Mouse (Mus musculus): ENCODE measurements around the gene B230217C12Rik. TPM values are rescaled to one million over a fixed set of nuclear protein-coding genes. Genes with fewer than 3 reads are reported as not detected.

Gene B230217C12Rik
- polyA plus RNA-seq (2016; fragmentation: Nextera tagmentation; extraction: Ambion mirVana), result 12.6 and 14.3 TPM in 2 replicates

DNA sequence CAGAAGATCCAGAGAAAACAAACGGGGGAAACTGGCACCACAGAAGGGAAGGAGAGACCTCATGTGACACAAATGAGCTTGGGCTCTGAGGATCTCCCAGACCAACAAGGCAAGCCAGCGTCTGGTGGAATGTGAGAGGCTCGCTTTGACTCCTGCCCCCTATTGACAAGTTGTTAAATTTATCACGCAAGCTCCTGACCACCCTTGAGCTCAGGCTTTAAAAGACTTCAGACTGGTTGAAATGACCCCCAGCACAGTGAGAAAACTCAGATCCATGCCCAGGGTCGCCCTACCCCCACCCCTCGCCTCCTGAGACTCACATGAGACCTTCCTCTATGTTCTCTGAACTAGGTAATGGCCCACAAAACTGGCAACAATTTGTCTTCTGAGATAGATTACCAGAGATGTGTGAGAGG is at the start of gene B230217C12Rik:
Gene B230217C12Rik (plus strand): TSS at position 242 of the 416 bp plus-strand sequence.
- WGBS, result 2% methylated on average over 6 of the region's 6 CpGs
- Histone ChIP-seq H3K27me3 (ENCODE audit: low read depth, poor library complexity, severe bottlenecking) (no peaks in the 10 kb centered on the region), H3K4me1 (peaks cover 26% of the 10 kb centered on the region), H3K36me3 (peaks cover 29% of the 10 kb centered on the region), H3K4me3 (peak within 1 kb of the TSS; percentile 70), H3K9me3 (replicated peaks) (no peaks in the 10 kb centered on the region), H3K27ac (replicated peaks) (peak within 1 kb of the TSS; percentile 93)
- peak; percentile 52 for DNase-seq (ENCODE audit: low spot score)

DNA sequence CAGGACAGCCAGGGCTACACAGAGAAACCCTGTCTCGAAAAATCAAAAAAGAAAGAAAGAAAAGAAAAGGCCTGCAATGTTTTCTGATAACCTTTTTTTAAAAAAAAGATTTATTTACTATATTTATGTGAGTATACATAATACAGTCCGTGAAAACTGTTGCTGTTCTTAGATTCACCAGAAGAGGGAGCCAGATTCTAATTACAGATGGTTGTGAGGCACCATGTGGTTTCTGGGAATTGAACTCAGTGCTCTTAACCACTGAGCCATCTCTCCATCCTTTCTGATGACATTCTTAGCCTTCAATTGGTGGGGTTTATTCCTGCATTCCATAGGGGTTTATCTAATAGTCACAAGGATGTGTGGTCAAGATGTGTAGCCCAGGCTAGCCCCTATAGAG is 47.4 kb upstream of the B230217C12Rik start:
- H3K4me3 ChIP-seq, result no peak overlapping the region
- DNase-seq (ENCODE audit: low spot score), result no peak
- WGBS, result 5% methylated on average over 2 of the region's 2 CpGs

DNA sequence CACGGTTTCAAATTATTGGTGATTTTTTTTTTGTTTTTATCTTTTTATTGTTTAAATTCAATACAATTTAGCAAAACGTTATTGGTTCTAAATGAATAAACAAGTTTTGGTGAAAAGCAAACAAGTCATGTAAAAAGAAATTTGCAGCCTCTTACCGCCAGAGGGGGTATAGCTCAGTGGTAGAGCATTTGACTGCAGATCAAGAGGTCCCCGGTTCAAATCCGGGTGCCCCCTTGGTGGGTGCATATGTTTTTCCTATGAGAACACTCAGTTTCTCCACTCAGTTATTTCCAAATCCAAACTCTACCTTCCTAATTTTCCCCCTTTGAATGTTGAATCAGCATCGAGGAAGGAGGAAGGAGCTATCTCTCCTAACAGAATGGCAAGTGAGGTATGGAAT is 43.7 kb upstream of the B230217C12Rik start:
- no peak overlapping the region for H3K4me3 ChIP-seq
- WGBS, result 5% methylated on average over 6 of the region's 6 CpGs
- DNase-seq (ENCODE audit: low spot score), result peak; percentile 57
- H3K9me3 ChIP-seq (replicated peaks), result no peaks in the 10 kb centered on the region
- H3K36me3 ChIP-seq, result no peaks in the 10 kb centered on the region
- H3K27ac ChIP-seq (replicated peaks), result no peak overlapping the region
- H3K4me1 ChIP-seq, result peaks cover 28% of the 10 kb centered on the region
- H3K27me3 ChIP-seq (ENCODE audit: low read depth, poor library complexity, severe bottlenecking), result 0 out of 2 replicates have a peak, but pooled peaks cover 6% of the 10 kb centered on the region

More for the DNA sequence above, 47.4 kb upstream of the B230217C12Rik start:
- Histone ChIP-seq H3K4me1 (peaks cover 5% of the 10 kb centered on the region), H3K27me3 (ENCODE audit: low read depth, poor library complexity, severe bottlenecking) (0 out of 2 replicates have a peak, but pooled peaks cover 4% of the 10 kb centered on the region), H3K9me3 (replicated peaks) (no peaks in the 10 kb centered on the region), H3K36me3 (no peaks in the 10 kb centered on the region), H3K27ac (replicated peaks) (no peak overlapping the region)

DNA sequence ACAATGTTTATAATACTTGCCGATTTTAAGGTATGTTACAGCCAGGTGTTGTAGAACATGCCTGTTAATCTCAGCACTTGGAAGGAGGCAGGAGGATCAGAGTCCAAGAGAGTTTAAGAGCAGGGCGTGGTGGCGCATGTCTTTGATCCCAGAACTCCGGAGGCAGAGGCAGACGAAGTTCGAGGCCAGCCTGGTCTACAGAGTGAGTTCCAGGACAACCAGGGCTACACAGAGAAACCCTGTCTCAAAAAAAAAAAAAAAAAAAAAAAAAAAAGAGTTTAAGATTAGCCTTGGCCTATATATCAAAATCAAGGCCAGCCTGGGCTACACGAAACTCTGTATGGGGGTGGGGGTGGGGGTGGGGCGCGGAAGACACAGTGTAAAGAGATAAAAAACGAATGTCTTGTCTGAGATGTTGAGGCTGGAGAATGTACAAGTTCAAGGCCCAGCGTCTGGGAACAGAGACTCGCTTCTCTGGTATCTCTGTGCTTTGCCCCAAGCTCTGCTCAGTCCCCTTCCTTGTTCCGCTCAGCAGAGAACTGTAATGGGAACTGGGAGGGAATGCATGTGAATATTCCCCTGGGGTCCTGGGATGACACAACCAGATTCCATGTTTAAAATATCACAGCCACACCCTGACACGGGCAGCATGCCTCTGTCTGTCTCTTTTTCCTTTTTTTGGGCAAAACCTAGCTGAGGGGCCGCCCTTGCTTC is 43.1 kb upstream of the B230217C12Rik start:
- H3K27ac ChIP-seq (replicated peaks), result no peak overlapping the region
- H3K27me3 ChIP-seq (ENCODE audit: low read depth, poor library complexity, severe bottlenecking), result 0 out of 2 replicates have a peak, but pooled peaks cover 6% of the 10 kb centered on the region
- DNase-seq (ENCODE audit: low spot score), result no peak
- H3K4me1 ChIP-seq, result peaks cover 34% of the 10 kb centered on the region
- peak overlapping the region; percentile 95; the same call in 1 of the 2 replicates for H3K4me3 ChIP-seq
- H3K36me3 ChIP-seq, result no peaks in the 10 kb centered on the region
- WGBS, result 64% methylated on average over 15 of the region's 15 CpGs
- H3K9me3 ChIP-seq (replicated peaks), result no peaks in the 10 kb centered on the region

DNA sequence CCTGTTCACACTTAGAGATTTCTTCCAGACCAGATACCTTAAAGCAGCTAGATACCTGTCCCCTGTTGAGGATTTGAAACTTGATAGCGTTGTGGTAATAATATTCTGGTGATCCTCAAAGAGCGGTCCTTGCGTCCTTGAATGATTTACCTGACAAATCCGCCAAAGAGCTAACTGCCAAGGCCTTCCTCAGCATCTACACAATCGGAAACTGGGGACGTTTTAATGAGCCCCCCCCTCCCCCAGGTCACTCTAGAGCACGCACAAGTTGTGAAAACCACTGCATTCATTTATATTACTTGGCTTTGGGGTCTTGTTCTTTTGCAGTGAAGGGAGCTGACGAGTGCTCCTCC is 42.5 kb upstream of the B230217C12Rik start:
- H3K4me3 ChIP-seq, result peak overlapping the region; percentile 95
- no peak for DNase-seq (ENCODE audit: low spot score)
- H3K36me3 ChIP-seq, result no peaks in the 10 kb centered on the region
- no peaks in the 10 kb centered on the region for H3K9me3 ChIP-seq (replicated peaks)
- H3K4me1 ChIP-seq, result peaks cover 38% of the 10 kb centered on the region
- 39% methylated on average over 8 of the region's 8 CpGs for WGBS
- H3K27ac ChIP-seq (replicated peaks), result no peak overlapping the region
- 0 out of 2 replicates have a peak, but pooled peaks cover 6% of the 10 kb centered on the region for H3K27me3 ChIP-seq (ENCODE audit: low read depth, poor library complexity, severe bottlenecking)

DNA sequence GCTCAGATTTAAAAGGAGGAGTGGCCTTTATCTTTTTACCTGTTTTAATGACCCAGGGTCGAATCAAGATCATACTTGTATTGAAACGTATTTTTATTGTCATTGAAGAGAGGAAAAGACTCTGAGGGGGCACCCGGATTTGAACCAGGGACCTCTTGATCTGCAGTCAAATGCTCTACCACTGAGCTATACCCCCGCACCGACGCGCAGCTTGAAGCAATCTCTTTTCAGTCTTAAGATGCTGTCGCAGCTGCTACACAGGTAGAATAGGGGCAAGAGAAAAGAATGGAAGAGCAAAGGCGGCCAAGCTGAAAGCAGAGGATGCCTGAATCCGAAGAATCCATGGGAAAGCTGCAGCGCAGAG is 41.8 kb upstream of the B230217C12Rik start, which contains the start of gene Lasp1:
Gene Lasp1 (plus strand): TSS at position 219 of the 364 bp plus-strand sequence.
- peak; percentile 91 for DNase-seq (ENCODE audit: low spot score)
- 0 out of 2 replicates have a peak, but pooled peaks cover 6% of the 10 kb centered on the region for H3K27me3 ChIP-seq (ENCODE audit: low read depth, poor library complexity, severe bottlenecking)
- peaks cover 40% of the 10 kb centered on the region for H3K4me1 ChIP-seq
- H3K27ac ChIP-seq (replicated peaks), result peak within 1 kb of the TSS; percentile 93
- H3K9me3 ChIP-seq (replicated peaks), result no peaks in the 10 kb centered on the region
- H3K4me3 ChIP-seq, result peak within 1 kb of the TSS; percentile 95
- H3K36me3 ChIP-seq, result 0 out of 2 replicates have a peak, but pooled peaks cover 2% of the 10 kb centered on the region
- 1% methylated on average over 11 of the region's 11 CpGs for WGBS

DNA sequence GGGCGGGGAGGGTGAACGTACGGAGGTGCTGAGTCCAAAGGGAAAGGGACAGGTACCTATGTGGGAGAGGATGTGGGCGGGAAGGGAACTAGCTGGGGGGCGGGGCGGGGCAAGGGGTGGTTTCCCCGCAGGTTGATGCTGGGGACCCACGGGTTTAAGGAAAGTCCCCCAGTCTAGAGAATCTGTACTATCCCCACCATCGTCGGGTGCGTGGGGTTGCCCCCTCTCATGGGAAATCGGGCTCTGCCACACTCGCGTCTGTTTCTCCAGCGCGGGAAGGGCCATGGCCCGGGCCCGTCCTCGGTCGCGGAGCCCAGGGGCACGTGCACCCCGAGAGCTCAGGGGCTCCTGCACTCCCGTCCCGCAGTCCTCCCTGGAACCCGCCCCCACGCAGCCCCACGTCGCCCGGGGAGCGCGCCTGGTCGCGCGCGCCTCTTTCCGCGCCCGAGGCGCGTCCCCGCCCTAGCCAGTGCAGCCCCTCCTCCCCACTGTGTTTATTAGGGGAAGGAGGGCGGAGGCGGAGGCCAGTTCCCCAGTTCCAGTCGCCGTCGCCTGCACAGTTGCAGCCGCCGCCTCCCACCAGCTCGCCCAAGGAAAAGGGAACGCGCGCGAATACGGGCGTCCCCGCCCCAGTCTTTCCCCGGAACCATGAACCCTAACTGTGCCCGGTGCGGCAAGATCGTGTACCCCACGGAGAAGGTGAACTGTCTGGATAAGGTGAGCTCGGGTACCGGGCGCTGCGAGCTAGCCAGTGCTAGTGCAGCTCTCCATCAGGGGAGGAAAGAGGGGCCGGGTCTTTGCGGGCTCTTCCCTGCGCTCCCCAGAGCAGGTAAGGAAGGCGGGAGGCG is 41.2 kb upstream of the B230217C12Rik start:
- peak; percentile 85 for DNase-seq (ENCODE audit: low spot score)
- Histone ChIP-seq H3K27ac (replicated peaks) (peak overlapping the region; percentile 93), H3K4me1 (peaks cover 46% of the 10 kb centered on the region), H3K4me3 (peak overlapping the region; percentile 95), H3K27me3 (ENCODE audit: low read depth, poor library complexity, severe bottlenecking) (0 out of 2 replicates have a peak, but pooled peaks cover 6% of the 10 kb centered on the region), H3K36me3 (0 out of 2 replicates have a peak, but pooled peaks cover 4% of the 10 kb centered on the region), H3K9me3 (replicated peaks) (no peaks in the 10 kb centered on the region)
- under 1% methylated on average over 70 of the region's 71 CpGs for WGBS

DNA sequence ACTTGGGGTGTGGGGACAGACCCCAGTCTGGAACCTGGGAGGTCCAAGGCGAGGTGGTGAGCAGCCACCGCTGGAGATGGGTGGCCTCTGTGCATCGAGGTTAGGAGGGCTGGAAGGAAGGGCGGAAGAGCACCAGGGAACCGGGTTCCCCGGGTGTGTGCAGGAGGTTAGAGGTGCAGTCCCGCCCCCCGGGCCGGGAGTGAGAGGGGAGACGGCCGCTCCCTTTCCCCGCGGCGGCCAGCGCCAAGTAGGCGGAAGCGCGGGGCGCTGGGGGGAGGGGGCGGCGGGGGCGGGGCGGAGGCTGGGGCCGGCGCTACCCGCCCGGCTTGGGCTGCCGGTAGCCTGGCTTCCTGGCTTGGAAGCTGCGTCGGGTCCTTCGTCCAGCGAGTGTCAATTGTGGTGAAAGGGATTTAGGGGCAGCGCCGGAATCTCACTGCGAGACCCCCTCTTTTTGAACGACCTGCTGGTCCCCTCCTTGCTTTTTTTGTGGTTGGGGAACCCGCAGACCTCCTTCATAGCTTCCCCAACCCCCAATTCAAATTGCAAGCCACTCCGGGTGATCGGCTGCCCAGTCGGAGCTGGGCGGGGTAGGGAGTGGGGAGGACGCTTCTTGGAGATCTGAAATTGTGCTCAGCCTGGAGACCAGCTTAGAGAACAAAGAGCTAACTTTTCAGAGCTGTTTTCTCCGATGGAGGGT is 40.4 kb upstream of the B230217C12Rik start:
- DNase-seq (ENCODE audit: low spot score), result peak; percentile 78
- H3K4me1 ChIP-seq, result peaks cover 53% of the 10 kb centered on the region
- WGBS, result under 1% methylated on average over 39 of the region's 43 CpGs

DNA sequence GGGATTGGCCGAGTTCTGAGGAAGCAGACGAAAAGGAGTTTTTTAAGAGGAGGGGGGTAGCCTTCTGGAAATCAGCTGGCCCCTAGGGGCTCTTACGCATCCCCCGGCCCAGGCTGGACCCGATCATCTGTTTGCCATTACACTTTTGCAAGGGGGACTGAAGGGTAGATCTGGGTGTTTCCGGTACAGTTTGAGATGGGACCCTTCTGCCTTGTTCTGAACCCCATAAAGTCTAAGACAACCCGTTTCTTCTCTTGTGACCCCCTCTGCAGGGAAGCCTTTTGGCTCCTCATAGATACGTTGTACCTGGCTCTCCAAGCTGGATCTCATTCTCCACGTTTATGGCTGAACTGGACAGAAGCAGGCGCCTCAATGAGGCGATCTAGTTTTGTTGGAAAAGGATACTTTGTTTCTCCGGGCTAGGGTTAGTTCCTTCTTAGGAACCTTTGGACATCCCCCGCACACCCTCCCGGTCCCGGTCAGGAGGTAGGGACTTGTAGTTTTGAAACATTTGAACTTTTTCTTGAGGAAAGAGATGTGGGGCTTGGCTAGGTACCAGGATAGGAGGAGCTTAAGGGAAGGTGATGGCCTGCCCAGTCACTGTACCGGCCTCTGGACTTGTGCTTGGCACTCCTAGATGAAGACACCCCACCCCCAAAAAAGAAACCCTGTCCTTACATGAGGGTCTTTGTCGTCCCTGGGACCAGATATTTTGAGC is 39.7 kb upstream of the B230217C12Rik start:
- Histone ChIP-seq H3K9me3 (replicated peaks) (no peaks in the 10 kb centered on the region), H3K27me3 (ENCODE audit: low read depth, poor library complexity, severe bottlenecking) (0 out of 2 replicates have a peak, but pooled peaks cover 6% of the 10 kb centered on the region), H3K36me3 (0 out of 2 replicates have a peak, but pooled peaks cover 4% of the 10 kb centered on the region), H3K4me3 (peak overlapping the region; percentile 95), H3K4me1 (peaks cover 60% of the 10 kb centered on the region), H3K27ac (replicated peaks) (peak overlapping the region; percentile 93)
- DNase-seq (ENCODE audit: low spot score), result no peak
- WGBS, result 9% methylated on average over 17 of the region's 17 CpGs

More for the DNA sequence above, 40.4 kb upstream of the B230217C12Rik start:
- Histone ChIP-seq H3K9me3 (replicated peaks) (no peaks in the 10 kb centered on the region), H3K27me3 (ENCODE audit: low read depth, poor library complexity, severe bottlenecking) (0 out of 2 replicates have a peak, but pooled peaks cover 6% of the 10 kb centered on the region), H3K36me3 (0 out of 2 replicates have a peak, but pooled peaks cover 4% of the 10 kb centered on the region), H3K27ac (replicated peaks) (peak overlapping the region; percentile 93), H3K4me3 (peak overlapping the region; percentile 95)

DNA sequence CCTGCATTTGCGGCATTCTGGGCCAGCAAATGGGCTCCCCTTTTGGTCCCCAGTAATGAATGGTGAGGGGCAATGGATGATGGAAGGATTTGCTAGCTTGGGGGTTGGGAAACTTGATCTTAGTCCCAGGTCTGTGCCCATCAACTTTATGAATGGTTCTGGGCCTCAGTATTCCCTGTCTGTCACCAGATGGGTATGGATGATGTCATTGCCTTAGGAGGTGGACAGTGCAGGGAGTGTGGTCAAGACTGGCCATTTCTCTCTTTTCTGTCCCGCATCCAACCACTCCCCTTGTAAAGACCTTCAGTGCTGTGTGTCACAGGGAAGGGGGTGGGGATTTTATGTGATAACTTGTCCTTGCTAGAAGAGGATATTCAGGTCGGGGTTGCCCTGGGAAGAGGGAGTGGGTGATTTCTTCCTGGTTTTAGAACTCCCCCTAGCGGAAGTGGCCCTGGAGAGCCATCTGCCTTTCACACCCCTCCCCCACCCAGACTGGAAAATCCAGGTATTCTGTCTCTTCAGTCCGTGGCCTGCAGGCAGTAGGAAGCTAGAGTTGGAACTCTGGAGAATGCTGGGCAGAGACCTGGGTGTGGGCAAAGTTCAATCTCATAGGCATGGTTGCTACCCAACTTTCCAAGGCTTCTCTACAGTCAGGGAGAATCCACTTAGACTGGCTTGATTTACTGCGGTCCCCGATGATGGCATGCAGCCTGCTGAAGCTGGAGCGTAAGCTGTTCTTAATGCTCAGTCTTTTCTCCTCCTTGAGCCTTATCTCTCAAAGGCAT is 39.0 kb upstream of the B230217C12Rik start:
- no peaks in the 10 kb centered on the region for H3K9me3 ChIP-seq (replicated peaks)
- H3K27me3 ChIP-seq (ENCODE audit: low read depth, poor library complexity, severe bottlenecking), result 0 out of 2 replicates have a peak, but pooled peaks cover 6% of the 10 kb centered on the region
- 32% methylated on average over 8 of the region's 8 CpGs for WGBS
- H3K4me1 ChIP-seq, result peaks cover 68% of the 10 kb centered on the region
- 0 out of 2 replicates have a peak, but pooled peaks cover 4% of the 10 kb centered on the region for H3K36me3 ChIP-seq
- H3K4me3 ChIP-seq, result peak overlapping the region; percentile 95
- H3K27ac ChIP-seq (replicated peaks), result peak overlapping the region; percentile 93
- peak; percentile 52 for DNase-seq (ENCODE audit: low spot score)

DNA sequence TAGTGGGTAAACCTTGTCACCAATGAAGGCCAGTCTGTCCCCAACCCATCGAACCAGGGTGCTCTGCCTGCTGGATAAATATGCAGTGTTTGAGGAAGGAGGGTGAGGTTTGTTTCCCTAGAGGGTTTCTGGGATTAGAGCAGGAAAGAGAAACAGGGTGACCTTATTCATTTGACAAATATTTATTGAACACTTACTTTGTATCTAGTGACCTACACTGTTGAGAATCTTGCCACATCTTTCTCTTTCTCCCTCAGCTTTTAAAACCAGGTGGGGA is 38.4 kb upstream of the B230217C12Rik start:
- Histone ChIP-seq H3K9me3 (replicated peaks) (no peaks in the 10 kb centered on the region), H3K36me3 (peaks cover 8% of the 10 kb centered on the region), H3K4me1 (peaks cover 73% of the 10 kb centered on the region), H3K27ac (replicated peaks) (peak overlapping the region; percentile 93; the same call in 1 of the 2 replicates), H3K4me3 (peak overlapping the region; percentile 95; the same call in 1 of the 2 replicates), H3K27me3 (ENCODE audit: low read depth, poor library complexity, severe bottlenecking) (0 out of 2 replicates have a peak, but pooled peaks cover 6% of the 10 kb centered on the region)
- 39% methylated on average over 1 of the region's 1 CpGs for WGBS
- no peak for DNase-seq (ENCODE audit: low spot score)

All from midbrain, embryonic 10.5 days (tissue).